Mouse (Mus musculus): ENCODE measurements around the gene Hemk1.

DNA sequence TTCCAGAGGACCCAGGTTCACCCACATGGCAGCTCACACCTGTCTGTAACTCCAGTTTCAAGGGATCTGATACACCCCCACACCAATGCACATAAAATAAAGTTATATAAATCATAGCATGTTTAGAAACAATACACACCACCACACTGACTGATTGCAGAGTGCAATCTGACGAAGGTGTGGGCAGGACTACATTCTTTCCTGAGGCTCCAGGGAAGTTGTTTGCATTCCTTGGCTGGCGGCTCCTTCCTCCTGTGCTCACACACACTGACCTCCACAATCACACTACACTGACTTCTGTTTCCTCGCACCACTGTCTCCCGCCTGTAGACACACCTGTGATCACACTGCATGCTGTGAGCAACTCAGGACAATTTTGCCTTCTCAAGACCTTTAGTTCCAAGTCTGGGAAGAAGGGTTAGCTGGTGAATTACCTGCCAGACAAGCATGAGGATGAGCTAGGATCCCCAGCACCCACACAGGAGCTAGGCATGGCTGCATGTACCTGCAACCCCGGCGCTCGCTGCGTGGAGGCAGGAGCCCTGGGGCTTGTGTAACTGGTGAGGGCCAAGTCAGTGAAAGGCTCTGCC lies 15.6 kb downstream of the Hemk1 start:
- no peak for TF ChIP-seq CTCF (conservative IDR thresholded peaks at IDR 0.05; ENCODE audit: low read length)
- TF ChIP-seq NANOG (IDR thresholded peaks at IDR 0.05; ENCODE audit: borderline replicate concordance, low read length): no peak

Data from E14TG2a.4 (cell line).